ENCODE assay signal across 22 mouse cellular contexts in genomic region chr8:70808955-70809701, GRCm38 (mm10). TPM values are rescaled to one million over a fixed set of nuclear protein-coding genes. Genes with fewer than 3 reads are reported as not detected.
DNase-seq lines count a peak whose midpoint lies in the region; ATAC-seq and TF ChIP-seq lines count a peak whose summit lies in the region.
"Had no signal": no experiment of that assay in that cellular context is flagged by ENCODE, and none has a peak within 500 bp of the region (broad histone marks: within the 10 kb centered on the region; RNA-seq: fewer than 3 reads in every experiment).

No protein-coding gene starts in this region.

- peaks cover 10% of the 10 kb centered on the region; the same call in 1 of the 2 replicates for H3K27me3 ChIP-seq in heart, postnatal 0 days (ENCODE audit: control insufficient read depth, insufficient read depth, low read length)
- H3K27me3 ChIP-seq in midbrain, embryonic 10.5 days (ENCODE audit: low read depth, poor library complexity, severe bottlenecking) = peaks cover 83% of the 10 kb centered on the region
- H3K27me3 ChIP-seq in midbrain, embryonic 13.5 days = peaks cover 34% of the 10 kb centered on the region
- H3K27me3 ChIP-seq in thymus, adult 2 months (ENCODE audit: control insufficient read depth, insufficient read depth, low read length) = no peaks in the 10 kb centered on the region

- no peak for TF ChIP-seq CTCF in heart, postnatal 0 days (IDR thresholded peaks at IDR 0.05; ENCODE audit: low read depth)
- no peak for TF ChIP-seq CTCF in thymus, adult 2 months (IDR thresholded peaks at IDR 0.05; ENCODE audit: borderline replicate concordance, control insufficient read depth, extremely low read depth, insufficient read depth, low read length, poor library complexity)

- no peak overlapping the region; the same call in 1 of the 2 replicates for H3K4me3 ChIP-seq in heart, postnatal 0 days (ENCODE audit: low read depth, low read length)
- H3K4me3 ChIP-seq in midbrain, embryonic 10.5 days = no peak overlapping the region
- no peak overlapping the region for H3K4me3 ChIP-seq in midbrain, embryonic 13.5 days (replicated peaks)
- peak overlapping the region; percentile 47 for H3K4me3 ChIP-seq in thymus, adult 2 months (ENCODE audit: control insufficient read depth, insufficient read depth, low read length)
- H3K4me3 ChIP-seq: heart, embryonic 13.5 days; limb, embryonic 13.5 days; liver, embryonic 13.5 days had no signal

- H3K4me1 ChIP-seq in heart, postnatal 0 days (ENCODE audit: control insufficient read depth, insufficient read depth) = peaks cover 5% of the 10 kb centered on the region; the same call in 1 of the 2 replicates
- H3K4me1 ChIP-seq in midbrain, embryonic 10.5 days = peaks cover 24% of the 10 kb centered on the region
- peaks cover 8% of the 10 kb centered on the region for H3K4me1 ChIP-seq in midbrain, embryonic 13.5 days (replicated peaks)
- peaks cover 75% of the 10 kb centered on the region for H3K4me1 ChIP-seq in thymus, adult 2 months (replicated peaks; ENCODE audit: control insufficient read depth, insufficient read depth, low read length)

- peak overlapping the region; percentile 16; the same call in 1 of the 2 replicates for H3K4me2 ChIP-seq in heart, postnatal 0 days (ENCODE audit: low read depth, low read length)
- no peak overlapping the region for H3K4me2 ChIP-seq in midbrain, embryonic 13.5 days (replicated peaks)
- H3K4me2 ChIP-seq: heart, embryonic 13.5 days; limb, embryonic 13.5 days; liver, embryonic 13.5 days; lung, embryonic 14.5 days; midbrain, embryonic 11.5 days had no signal

- TF ChIP-seq EP300 in heart, postnatal 0 days (IDR thresholded peaks at IDR 0.05; ENCODE audit: low read depth) = no peak

- DNase-seq in heart, postnatal 0 days (ENCODE audit: low spot score) = no peak
- DNase-seq in heart, postnatal 14 days = no peak
- no peak for DNase-seq in midbrain, embryonic 10.5 days (ENCODE audit: low spot score)
- DNase-seq in thymus, adult 2 months = peak; percentile 81
- DNase-seq in thymus, postnatal 4 days = peak; percentile 85
- DNase-seq in adrenal gland, adult 2 months = no peak
- DNase-seq: cerebellum, adult 11 months; cerebellum, adult 9-11 months; forebrain, postnatal 0 days; gastrocnemius, postnatal 25 days; heart, adult 18-20 months; kidney, adult 8-10 months; kidney, postnatal 10 days; liver, embryonic 13.5 days; lung, embryonic 14.5 days; lung, postnatal 36 days had no signal

- no peaks in the 10 kb centered on the region for H3K36me3 ChIP-seq in heart, postnatal 0 days (replicated peaks; ENCODE audit: control insufficient read depth, insufficient read depth, low read length)
- H3K36me3 ChIP-seq in midbrain, embryonic 10.5 days = no peaks in the 10 kb centered on the region
- no peaks in the 10 kb centered on the region for H3K36me3 ChIP-seq in midbrain, embryonic 13.5 days
- 0 out of 2 replicates have a peak, but pooled peaks cover 3% of the 10 kb centered on the region for H3K36me3 ChIP-seq in thymus, adult 2 months (ENCODE audit: control insufficient read depth, insufficient read depth, low read length)
- H3K36me3 ChIP-seq: heart, embryonic 13.5 days; limb, embryonic 13.5 days; liver, embryonic 13.5 days had no signal

- no peaks in the 10 kb centered on the region for H3K9me3 ChIP-seq in heart, postnatal 0 days (replicated peaks; ENCODE audit: control insufficient read depth, low read length)
- H3K9me3 ChIP-seq in midbrain, embryonic 10.5 days (replicated peaks) = no peaks in the 10 kb centered on the region
- H3K9me3 ChIP-seq in midbrain, embryonic 13.5 days = no peaks in the 10 kb centered on the region
- H3K9me3 ChIP-seq: heart, embryonic 13.5 days; limb, embryonic 13.5 days; liver, embryonic 13.5 days had no signal

- intact Hi-C loops in heart, postnatal 14 days (cut with DNase I) = no loop called here

- WGBS in heart, postnatal 0 days = 75% methylated on average over 8 of the region's 8 CpGs
- 81% methylated on average over 8 of the region's 8 CpGs for WGBS in midbrain, embryonic 10.5 days
- WGBS in midbrain, embryonic 13.5 days = 86% methylated on average over 8 of the region's 8 CpGs
- 50% methylated on average over 8 of the region's 8 CpGs for WGBS in thymus, adult 2 months

- no peak for TF ChIP-seq POLR2A in thymus, adult 2 months (IDR thresholded peaks at IDR 0.05; ENCODE audit: control insufficient read depth, extremely low read depth, insufficient read depth, low read length, poor library complexity)

- no peak overlapping the region for H3K27ac ChIP-seq in heart, postnatal 0 days (ENCODE audit: low read depth)
- H3K27ac ChIP-seq in midbrain, embryonic 10.5 days (replicated peaks) = 0 out of 2 replicates have a peak overlapping the region, but pooled peaks have one; percentile 33
- H3K27ac ChIP-seq in midbrain, embryonic 13.5 days = no peak overlapping the region
- H3K27ac ChIP-seq in thymus, adult 2 months (ENCODE audit: control insufficient read depth, insufficient read depth, low read length) = peak overlapping the region; percentile 85
- H3K27ac ChIP-seq: heart, embryonic 13.5 days; limb, embryonic 13.5 days; liver, embryonic 13.5 days had no signal

- no peak overlapping the region for H3K9ac ChIP-seq in heart, postnatal 0 days (replicated peaks; ENCODE audit: low read depth, low read length)
- H3K9ac ChIP-seq in midbrain, embryonic 13.5 days (replicated peaks) = no peak overlapping the region
- H3K9ac ChIP-seq: forebrain, postnatal 0 days; heart, embryonic 13.5 days; limb, embryonic 13.5 days; liver, embryonic 13.5 days; lung, embryonic 14.5 days had no signal

- ATAC-seq in heart, postnatal 0 days (ENCODE audit: insufficient read depth, low read depth) = no peak
- no peak for ATAC-seq in midbrain, embryonic 13.5 days
- no peak for ATAC-seq in activated CD4-positive, CD25-positive, alpha-beta regulatory T cell, adult 4 months
- ATAC-seq: forebrain, postnatal 0 days had no signal

RNA-seq across cellular contexts. Expression of gene Il12rb1, which starts 0.9 kb away (rescaled TPM):
- 0.08 TPM in 1 of 2 replicates, not detected in the other for total RNA-seq in heart, postnatal 0 days (2014; rRNA removed; ENCODE audit: low replicate concordance)
- not detected in 2 replicates for polyA plus RNA-seq in heart, postnatal 0 days (2015; fragmentation: Nextera tagmentation; extraction: Ambion mirVana)
- total RNA-seq in heart, postnatal 14 days (2021) = under 1 TPM; 0.12 to 0.59 TPM
- 0.05 and 0.11 TPM in 2 replicates for polyA plus RNA-seq in midbrain, embryonic 10.5 days (2016; fragmentation: Nextera tagmentation; extraction: Ambion mirVana)
- polyA plus RNA-seq in midbrain, embryonic 13.5 days (2015; fragmentation: Nextera tagmentation; extraction: Ambion mirVana) = not detected in 2 replicates
- polyA plus RNA-seq in thymus, adult 2 months (2012; rRNA removed) = 48.6 and 53.4 TPM in 2 replicates
- under 1 TPM in 1 of 2 experiments, not detected in 1; 0.10 TPM for total RNA-seq in adrenal gland, adult 2 months (2021)
- 0.28 and 0.41 TPM in 2 replicates for polyA plus RNA-seq in adrenal gland, adult 2 months (2012; rRNA removed)
- 10 to 100 TPM; 16.5 to 29.5 TPM for polyA plus RNA-seq in activated CD4-positive, CD25-positive, alpha-beta regulatory T cell, adult 4 months (2017; shearing (Covaris generic))
- total RNA-seq: gastrocnemius, postnatal 25 days had no signal
- polyA plus RNA-seq: forebrain, embryonic 11.5 days; forebrain, postnatal 0 days; heart, embryonic 13.5 days had no signal

RNA-seq across cellular contexts. Expression of gene Mast3, which starts 4.3 kb away (rescaled TPM):
- 3.0 and 5.6 TPM in 2 replicates for total RNA-seq in heart, postnatal 0 days (2014; rRNA removed; ENCODE audit: low replicate concordance)
- 2.3 and 3.2 TPM in 2 replicates for polyA plus RNA-seq in heart, postnatal 0 days (2015; fragmentation: Nextera tagmentation; extraction: Ambion mirVana)
- total RNA-seq in heart, postnatal 14 days (2021) = 10 to 100 TPM in 1 of 2 experiments, 1 to 10 TPM in 1; 9.4 to 11.1 TPM
- 9.8 and 12.1 TPM in 2 replicates for polyA plus RNA-seq in midbrain, embryonic 10.5 days (2016; fragmentation: Nextera tagmentation; extraction: Ambion mirVana)
- polyA plus RNA-seq in midbrain, embryonic 13.5 days (2015; fragmentation: Nextera tagmentation; extraction: Ambion mirVana) = 14.6 and 18.3 TPM in 2 replicates
- polyA plus RNA-seq in thymus, adult 2 months (2012; rRNA removed) = 615 and 696 TPM in 2 replicates
- 10 to 100 TPM; 18.9 to 20.5 TPM for total RNA-seq in adrenal gland, adult 2 months (2021)
- polyA plus RNA-seq in adrenal gland, adult 2 months (2012; rRNA removed) = 91.5 and 91.7 TPM in 2 replicates
- 10 to 100 TPM; 19.0 to 19.4 TPM for polyA plus RNA-seq in activated CD4-positive, CD25-positive, alpha-beta regulatory T cell, adult 4 months (2017; shearing (Covaris generic))

RNA-seq across cellular contexts. Expression of gene Arrdc2, which starts 30.4 kb away (rescaled TPM):
- total RNA-seq in heart, postnatal 0 days (2014; rRNA removed; ENCODE audit: low replicate concordance) = 4.5 and 38.1 TPM in 2 replicates
- 3.0 and 3.6 TPM in 2 replicates for polyA plus RNA-seq in heart, postnatal 0 days (2015; fragmentation: Nextera tagmentation; extraction: Ambion mirVana)
- 10 to 100 TPM; 22.4 to 23.9 TPM for total RNA-seq in heart, postnatal 14 days (2021)
- polyA plus RNA-seq in midbrain, embryonic 10.5 days (2016; fragmentation: Nextera tagmentation; extraction: Ambion mirVana) = 5.2 and 7.3 TPM in 2 replicates
- polyA plus RNA-seq in midbrain, embryonic 13.5 days (2015; fragmentation: Nextera tagmentation; extraction: Ambion mirVana) = 7.7 and 10.5 TPM in 2 replicates
- 75.4 and 77.4 TPM in 2 replicates for polyA plus RNA-seq in thymus, adult 2 months (2012; rRNA removed)
- total RNA-seq in adrenal gland, adult 2 months (2021) = 10 to 100 TPM in 1 of 2 experiments, 1 to 10 TPM in 1; 9.0 to 10.8 TPM
- polyA plus RNA-seq in adrenal gland, adult 2 months (2012; rRNA removed) = 60.7 and 72.6 TPM in 2 replicates
- polyA plus RNA-seq in activated CD4-positive, CD25-positive, alpha-beta regulatory T cell, adult 4 months (2017; shearing (Covaris generic)) = 1 to 10 TPM; 3.0 to 6.7 TPM

RNA-seq across cellular contexts. Expression of gene Pik3r2, which starts 32.6 kb away (rescaled TPM):
- 36.6 and 39.3 TPM in 2 replicates for total RNA-seq in heart, postnatal 0 days (2014; rRNA removed; ENCODE audit: low replicate concordance)
- 30.2 and 32.5 TPM in 2 replicates for polyA plus RNA-seq in heart, postnatal 0 days (2015; fragmentation: Nextera tagmentation; extraction: Ambion mirVana)
- 10 to 100 TPM; 31.4 to 33.1 TPM for total RNA-seq in heart, postnatal 14 days (2021)
- polyA plus RNA-seq in midbrain, embryonic 10.5 days (2016; fragmentation: Nextera tagmentation; extraction: Ambion mirVana) = 66.2 and 66.6 TPM in 2 replicates
- polyA plus RNA-seq in midbrain, embryonic 13.5 days (2015; fragmentation: Nextera tagmentation; extraction: Ambion mirVana) = 78.9 and 87.2 TPM in 2 replicates
- polyA plus RNA-seq in thymus, adult 2 months (2012; rRNA removed) = 124 and 136 TPM in 2 replicates
- 10 to 100 TPM; 37.2 to 49.0 TPM for total RNA-seq in adrenal gland, adult 2 months (2021)
- polyA plus RNA-seq in adrenal gland, adult 2 months (2012; rRNA removed) = 296 and 305 TPM in 2 replicates
- polyA plus RNA-seq in activated CD4-positive, CD25-positive, alpha-beta regulatory T cell, adult 4 months (2017; shearing (Covaris generic)) = 1 to 10 TPM; 3.9 to 5.1 TPM

RNA-seq across cellular contexts. Expression of gene Mpv17l2, which starts 48.4 kb away (rescaled TPM):
- 26.6 and 56.3 TPM in 2 replicates for total RNA-seq in heart, postnatal 0 days (2014; rRNA removed; ENCODE audit: low replicate concordance)
- polyA plus RNA-seq in heart, postnatal 0 days (2015; fragmentation: Nextera tagmentation; extraction: Ambion mirVana) = 50.3 and 54.0 TPM in 2 replicates
- total RNA-seq in heart, postnatal 14 days (2021) = 10 to 100 TPM; 29.3 to 29.9 TPM
- 31.7 and 34.6 TPM in 2 replicates for polyA plus RNA-seq in midbrain, embryonic 10.5 days (2016; fragmentation: Nextera tagmentation; extraction: Ambion mirVana)
- polyA plus RNA-seq in midbrain, embryonic 13.5 days (2015; fragmentation: Nextera tagmentation; extraction: Ambion mirVana) = 36.2 and 38.4 TPM in 2 replicates
- polyA plus RNA-seq in thymus, adult 2 months (2012; rRNA removed) = 72.9 and 103 TPM in 2 replicates
- 100 to 1,000 TPM; 108 to 132 TPM for total RNA-seq in adrenal gland, adult 2 months (2021)
- polyA plus RNA-seq in adrenal gland, adult 2 months (2012; rRNA removed) = 359 and 417 TPM in 2 replicates
- polyA plus RNA-seq in activated CD4-positive, CD25-positive, alpha-beta regulatory T cell, adult 4 months (2017; shearing (Covaris generic)) = 10 to 100 TPM; 35.6 to 41.7 TPM

Comparison
In these comparisons a context has a peak if more than half of its experiments do, and no peak if none do; other contexts are left out.
1. H3K27ac ChIP-seq: peak in midbrain, embryonic 10.5 days (single experiment) and thymus, adult 2 months (single experiment); none in heart, postnatal 0 days (single experiment) and midbrain, embryonic 13.5 days (single experiment).
2. DNase-seq: peak in thymus, adult 2 months (single experiment) and thymus, postnatal 4 days (single experiment); none in heart, postnatal 0 days (single experiment), heart, postnatal 14 days (0 of 2), midbrain, embryonic 10.5 days (single experiment) and adrenal gland, adult 2 months (single experiment).
3. RNA of gene Il12rb1, which starts 0.9 kb away (polyA plus RNA-seq): 48.6 to 53.4 TPM in thymus, adult 2 months and 16.5 to 29.5 TPM in activated CD4-positive, CD25-positive, alpha-beta regulatory T cell, adult 4 months; 0.28 to 0.41 TPM in adrenal gland, adult 2 months, not detected in heart, postnatal 0 days, 0.05 to 0.11 TPM in midbrain, embryonic 10.5 days and not detected in midbrain, embryonic 13.5 days; every median in the first group is over 10 times any median in the second.